Mouse (Mus musculus) frontal cortex, postnatal 10 days (tissue): ENCODE data around the gene Cntn3.

Source experiments
- DNase-seq, 2 experiments: peaks; one replicate each; pipeline ENCODE4 v3.0.0; 2022; ENCODE audit warnings: low spot score in 2 of 2, mixed read lengths in 1 of 2

The Cntn3 gene

GRCm38 (mm10) chr6:102478320-102479080, 94.4 kb downstream of the Cntn3 start:
- no peak for DNase-seq

GRCm38 (mm10) chr6:102438353-102438752, 134.5 kb downstream of the Cntn3 start:
- DNase-seq: no peak

GRCm38 (mm10) chr6:102427549-102427948, 145.4 kb downstream of the Cntn3 start:
- DNase-seq: no peak

- DNase-seq: no peak
Observed at GRCm38 (mm10) chr6:102421781-102422180, 151.1 kb downstream of the Cntn3 start.

- no peak for DNase-seq
Observed at GRCm38 (mm10) chr6:102388590-102388989, 184.3 kb downstream of the Cntn3 start.

GRCm38 (mm10) chr6:102372112-102372511, 200.8 kb downstream of the Cntn3 start:
- no peak for DNase-seq

GRCm38 (mm10) chr6:102363880-102364279, 209.0 kb downstream of the Cntn3 start:
- DNase-seq: no peak

- DNase-seq: no peak
Observed at GRCm38 (mm10) chr6:102363291-102363832, 209.5 kb downstream of the Cntn3 start.

GRCm38 (mm10) chr6:102332144-102332543, 240.8 kb downstream of the Cntn3 start:
- no peak for DNase-seq

GRCm38 (mm10) chr6:102326711-102327110, 246.2 kb downstream of the Cntn3 start:
- DNase-seq: no peak

- DNase-seq: no peak
Observed at GRCm38 (mm10) chr6:102322614-102323284, 250.2 kb downstream of the Cntn3 start.

GRCm38 (mm10) chr6:102319755-102320154, 253.1 kb downstream of the Cntn3 start:
- no peak for DNase-seq

GRCm38 (mm10) chr6:102282889-102283288, 290.0 kb downstream of the Cntn3 start:
- DNase-seq: no peak

GRCm38 (mm10) chr6:102231015-102231414, 341.9 kb downstream of the Cntn3 start:
- no peak for DNase-seq

GRCm38 (mm10) chr6:102186316-102186715, 386.6 kb downstream of the Cntn3 start:
- DNase-seq: no peak

GRCm38 (mm10) chr6:102170913-102171312, 402.0 kb downstream of the Cntn3 start:
- no peak for DNase-seq

GRCm38 (mm10) chr6:102161186-102161585, 411.7 kb downstream of the Cntn3 start:
- DNase-seq: no peak

- no peak for DNase-seq
Observed at GRCm38 (mm10) chr6:102121676-102122075, 451.2 kb downstream of the Cntn3 start.

GRCm38 (mm10) chr6:102120003-102120402, 452.9 kb downstream of the Cntn3 start:
- DNase-seq: no peak

- DNase-seq: no peak
Observed at GRCm38 (mm10) chr6:102113629-102114028, 459.3 kb downstream of the Cntn3 start.
